Mouse (Mus musculus): ENCODE data around the gene Il12rb1.

Gene Il12rb1

GRCm38 (mm10) chr8:70808239-70808638 is at the start of gene Il12rb1:
TSS of gene Il12rb1 (plus strand) at chr8:70808449.
- no peak for DNase-seq

DNA sequence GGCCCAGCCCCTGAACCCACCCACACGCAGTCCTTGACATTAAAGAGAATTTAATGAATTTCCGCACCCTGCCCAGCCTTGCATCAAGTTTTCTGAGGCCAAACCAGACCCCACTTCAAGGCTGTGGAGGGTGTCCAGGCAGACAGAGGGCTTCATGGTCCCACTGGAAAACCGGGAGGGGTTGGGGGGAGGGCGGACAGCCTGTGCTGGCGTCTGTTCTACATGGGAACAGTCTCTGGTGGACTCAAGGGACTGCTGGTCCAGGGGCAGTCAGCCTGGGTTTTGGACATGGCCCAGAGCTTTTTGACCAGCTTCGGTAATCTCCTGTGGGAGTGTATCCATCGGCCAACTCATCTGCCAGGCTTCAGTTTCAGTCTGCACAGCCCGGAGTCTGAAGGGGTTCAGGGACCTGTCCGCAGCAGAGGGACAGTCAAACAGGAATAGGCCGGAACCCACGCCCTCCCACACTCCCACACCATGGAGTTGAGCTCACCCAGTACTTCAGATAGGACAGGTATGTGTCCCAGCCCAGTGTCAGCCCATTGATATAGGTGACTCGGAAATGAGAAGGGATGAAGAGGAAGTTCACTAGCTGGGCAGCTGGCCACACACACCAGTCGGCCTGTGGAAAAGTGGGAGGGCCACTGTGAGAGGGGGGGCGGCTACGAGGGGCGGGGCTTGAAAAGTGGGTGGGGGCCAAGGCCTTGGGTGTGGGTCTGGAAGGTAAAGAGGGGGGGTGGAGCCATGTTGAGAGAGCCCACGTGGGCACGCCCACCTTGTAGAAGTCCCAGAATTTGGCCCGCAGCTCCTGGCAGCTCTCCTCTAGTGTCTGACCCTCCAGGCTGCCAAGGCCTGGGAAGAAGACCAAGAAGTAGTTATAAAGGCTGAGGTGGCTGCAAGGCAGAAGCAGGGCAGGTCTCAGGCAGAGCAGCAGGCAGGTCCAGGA is 49.4 kb upstream of the Il12rb1 start:
- DNase-seq = peak; percentile 71

DNA sequence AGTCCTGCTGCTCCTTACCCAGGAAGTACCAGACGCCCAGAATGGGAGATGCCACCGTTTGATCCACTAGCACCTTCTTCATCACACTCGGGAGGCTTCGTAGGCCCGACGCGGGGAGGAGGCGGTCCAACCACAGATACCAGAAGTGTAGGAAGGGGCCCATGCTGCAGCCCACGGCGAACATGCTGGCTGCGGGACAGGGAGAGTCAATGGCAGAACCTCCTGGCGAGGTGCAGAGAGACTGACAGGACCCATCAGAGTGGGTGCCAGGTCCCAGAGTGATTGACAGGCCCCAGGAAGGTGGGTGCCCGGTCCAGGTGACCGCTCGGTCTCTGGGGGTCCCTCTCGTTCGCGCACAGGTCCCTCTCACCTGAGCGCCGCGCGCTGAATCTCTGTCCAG is 47.9 kb upstream of the Il12rb1 start:
- DNase-seq = no peak

DNA sequence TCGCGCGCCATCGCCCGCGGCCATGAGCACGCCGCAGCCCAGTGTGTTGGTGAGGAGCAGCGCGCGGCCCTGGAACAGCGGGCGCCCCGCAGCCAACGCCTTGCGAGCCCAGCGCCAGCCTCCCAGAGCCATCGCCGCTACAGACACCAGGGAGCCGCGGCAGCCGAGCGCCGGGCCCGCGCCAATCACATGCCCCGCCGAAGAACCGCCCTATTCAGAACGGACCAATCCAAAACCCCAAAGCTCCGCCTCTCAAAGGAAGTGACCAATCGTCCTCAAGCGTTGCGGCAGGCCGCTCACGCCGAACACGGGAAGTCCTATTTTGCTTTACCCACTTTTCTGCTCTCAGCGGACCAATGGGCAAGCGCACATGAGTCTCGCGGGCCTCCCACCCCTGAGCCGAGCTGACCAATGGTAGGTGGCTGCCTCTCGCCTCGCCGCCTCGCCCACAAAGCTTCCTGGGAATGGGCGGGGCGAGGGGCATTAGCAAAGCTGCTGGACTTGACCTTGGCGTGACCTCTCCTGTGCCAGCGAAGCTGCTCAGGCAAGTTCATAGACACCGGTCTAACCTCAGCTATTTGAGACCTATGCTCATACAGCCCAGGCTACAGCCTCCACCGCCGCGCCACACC is 47.4 kb upstream of the Il12rb1 start, which contains the start of gene Mpv17l2:
TSS of gene Mpv17l2 (minus strand) at position 172 of the 632 bp plus-strand sequence.
- peak; percentile 98 for DNase-seq

GRCm38 (mm10) chr8:70762118-70762517 is 46.1 kb upstream of the Il12rb1 start:
- DNase-seq = peak; percentile 53

DNA sequence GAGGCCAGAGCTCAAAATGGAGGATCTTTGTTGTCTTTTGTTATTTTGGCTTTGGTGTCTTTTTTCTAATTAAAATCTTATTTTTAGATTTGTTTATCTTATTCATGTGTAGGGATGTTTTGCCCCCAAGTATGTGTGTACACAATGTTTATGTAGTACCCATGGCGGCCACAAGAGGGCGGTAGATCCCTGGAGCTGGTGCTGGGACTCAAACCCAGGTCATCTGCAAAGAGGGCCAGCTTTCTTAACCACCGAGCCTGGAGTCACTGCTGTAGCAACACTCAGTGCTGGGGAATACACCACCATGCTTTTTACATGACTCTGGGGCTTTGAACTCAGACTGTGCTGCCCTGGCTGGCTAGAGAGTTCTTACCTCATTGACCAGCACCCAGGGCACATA is 44.9 kb upstream of the Il12rb1 start:
- peak; percentile 58 for DNase-seq

DNA sequence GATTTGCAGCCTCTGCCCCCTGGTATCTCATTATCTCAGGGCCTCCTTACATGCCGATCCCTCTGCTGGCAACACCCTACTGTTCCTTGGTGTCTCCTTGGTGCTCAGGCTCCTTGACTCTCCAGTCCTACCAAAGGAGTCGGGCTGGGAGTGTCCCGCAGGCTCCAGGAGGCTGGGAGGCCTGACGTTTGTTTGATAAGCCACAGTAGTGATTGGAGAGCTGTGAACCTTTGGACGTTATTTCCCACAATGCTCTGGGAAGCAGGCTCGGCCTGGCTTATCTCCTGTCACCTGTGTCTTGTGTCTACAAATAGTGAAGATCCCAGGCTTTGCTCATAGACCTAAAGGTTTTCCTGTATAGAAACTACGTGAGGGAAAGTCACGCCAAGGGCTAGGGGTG is 44.2 kb upstream of the Il12rb1 start:
- no peak for DNase-seq

DNA sequence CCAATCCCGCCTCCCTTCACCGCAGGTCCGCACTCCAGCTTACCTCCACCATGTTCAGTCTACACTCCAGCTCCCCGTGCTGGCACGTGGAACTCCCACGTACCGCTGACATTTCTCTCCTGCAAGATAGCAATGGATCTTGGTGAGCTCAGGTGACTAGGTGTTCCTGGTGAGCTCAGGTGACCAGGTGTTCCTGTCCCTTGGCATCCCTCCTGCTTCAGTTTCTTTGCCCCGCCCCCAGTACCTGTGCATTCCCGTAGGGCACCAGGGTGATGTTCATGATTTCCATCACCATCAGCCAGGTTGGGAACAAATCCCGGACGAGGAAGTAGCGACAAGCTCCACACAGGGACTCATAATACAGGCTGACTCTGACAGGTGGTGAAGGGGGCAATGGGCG is 43.6 kb upstream of the Il12rb1 start:
- peak; percentile 68 for DNase-seq

GRCm38 (mm10) chr8:70765329-70765728 is 42.9 kb upstream of the Il12rb1 start:
- no peak for DNase-seq

- no peak for DNase-seq
Measured at GRCm38 (mm10) chr8:70765838-70766570, 42.2 kb upstream of the Il12rb1 start.

DNA sequence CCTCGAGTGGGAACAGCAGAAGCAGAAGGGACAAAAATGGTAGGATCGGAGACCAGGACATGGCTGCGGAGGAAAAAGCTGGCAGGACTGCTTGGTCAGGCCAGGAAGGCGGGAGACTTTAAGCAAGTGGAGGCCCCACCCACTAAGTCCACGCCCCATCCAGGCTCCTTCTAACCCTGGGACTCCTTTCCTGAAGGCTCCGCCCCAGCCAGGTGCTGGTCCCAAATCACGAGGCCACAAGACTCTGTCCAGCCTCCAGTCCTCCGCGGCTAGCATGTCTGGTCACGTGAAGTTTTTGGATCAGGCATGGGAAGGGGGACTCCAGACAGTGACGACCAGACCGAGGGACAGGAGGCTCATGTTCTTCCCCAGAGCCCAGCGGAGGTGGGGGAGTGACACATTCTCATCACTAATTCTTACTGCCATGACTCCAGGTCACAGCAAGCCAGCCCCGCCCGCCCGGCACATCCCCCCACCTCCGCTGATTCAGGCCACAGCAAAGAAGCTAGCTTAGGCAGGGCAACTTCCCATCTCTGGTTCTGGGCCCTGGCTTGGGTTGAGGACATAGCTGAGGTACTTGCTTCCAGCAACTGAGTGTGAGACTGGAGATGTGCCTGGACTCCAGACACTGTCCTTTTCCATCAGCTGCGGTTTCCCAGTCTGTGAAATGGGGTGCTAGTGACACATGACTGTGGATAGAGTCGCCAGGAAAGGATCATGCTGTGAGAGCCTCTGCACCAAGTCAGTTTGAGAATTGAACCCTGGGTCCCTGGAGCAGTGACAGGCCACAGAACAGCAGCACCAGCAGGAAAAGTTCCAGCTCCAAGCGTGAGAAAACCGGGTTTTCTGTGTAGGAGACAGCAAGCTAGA is 41.4 kb upstream of the Il12rb1 start:
- peak; percentile 81 for DNase-seq

GRCm38 (mm10) chr8:70767503-70767902 is 40.7 kb upstream of the Il12rb1 start:
- DNase-seq = peak; percentile 56

DNA sequence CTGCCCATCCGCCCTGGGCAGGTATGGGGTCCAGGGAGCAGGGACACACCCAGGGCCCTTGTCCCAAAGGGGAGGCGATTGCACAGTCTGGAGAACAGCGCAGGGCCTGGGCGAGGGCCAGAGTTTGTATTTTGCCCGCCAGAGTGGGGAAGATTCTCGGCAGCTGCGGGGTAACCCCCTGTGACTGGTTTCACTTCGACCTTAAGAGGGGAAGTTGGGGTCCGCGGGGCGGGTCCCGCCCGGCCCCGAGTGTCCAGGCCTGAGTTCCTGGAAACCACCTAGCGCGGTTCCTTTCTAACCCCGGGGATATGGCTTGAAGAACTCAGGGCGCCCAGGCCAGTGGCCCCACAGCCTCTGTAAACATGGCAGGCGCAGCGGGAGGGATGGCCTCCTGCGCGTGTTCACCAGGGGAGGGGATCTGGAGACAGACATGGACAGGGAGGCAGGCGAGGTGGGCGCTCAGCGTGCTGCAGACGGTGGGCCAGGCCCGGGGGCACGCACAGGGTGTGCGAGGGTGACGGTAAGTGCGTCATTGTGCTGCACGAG is 39.9 kb upstream of the Il12rb1 start:
- DNase-seq = no peak

- DNase-seq = no peak
Measured at GRCm38 (mm10) chr8:70768956-70769355, 39.3 kb upstream of the Il12rb1 start.

GRCm38 (mm10) chr8:70769359-70769758 is 38.9 kb upstream of the Il12rb1 start:
- DNase-seq = peak; percentile 92

DNA sequence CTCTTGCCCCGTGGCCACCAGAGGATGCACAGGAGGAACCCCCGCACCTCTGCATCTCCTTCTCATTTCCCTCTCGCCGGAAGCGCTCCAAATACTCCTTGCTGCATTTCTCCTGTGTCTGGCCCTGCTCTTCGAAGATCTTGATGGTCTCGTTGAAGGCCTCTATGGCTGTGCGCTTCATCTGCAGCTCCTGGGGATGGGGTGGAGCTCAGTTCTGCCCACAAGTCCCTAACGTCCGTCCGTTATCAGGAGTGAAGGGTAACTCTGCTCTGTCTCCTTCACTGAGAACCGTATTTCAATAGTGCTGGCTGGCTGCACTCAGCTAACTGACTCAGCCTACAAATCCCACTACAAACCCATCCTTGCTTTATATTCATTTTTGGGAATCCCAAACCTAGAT is 38.4 kb upstream of the Il12rb1 start:
- DNase-seq = no peak

DNA sequence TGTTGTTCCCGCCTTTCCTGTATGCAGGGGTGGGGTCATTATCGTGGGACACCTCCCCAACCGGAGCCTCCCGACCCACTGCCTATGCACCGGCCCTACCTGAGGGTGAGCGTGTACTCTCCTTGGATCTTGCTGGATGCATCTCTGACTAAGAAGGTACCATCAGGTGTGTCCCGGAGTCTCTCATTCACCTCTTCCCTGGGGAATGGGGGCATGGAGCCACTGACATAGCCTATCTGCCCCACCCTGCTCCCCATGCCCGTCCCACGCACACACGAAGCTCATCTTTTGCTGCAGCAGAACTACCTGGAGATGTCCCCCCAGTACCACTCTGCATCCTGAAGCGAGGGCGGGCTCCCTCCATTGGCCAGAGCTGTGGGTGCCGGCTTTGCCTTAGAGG is 37.5 kb upstream of the Il12rb1 start:
- peak; percentile 56 for DNase-seq

- DNase-seq = no peak
Measured at GRCm38 (mm10) chr8:70771217-70771616, 37.0 kb upstream of the Il12rb1 start.

GRCm38 (mm10) chr8:70772075-70772474 is 36.2 kb upstream of the Il12rb1 start:
- peak; percentile 59 for DNase-seq

DNA sequence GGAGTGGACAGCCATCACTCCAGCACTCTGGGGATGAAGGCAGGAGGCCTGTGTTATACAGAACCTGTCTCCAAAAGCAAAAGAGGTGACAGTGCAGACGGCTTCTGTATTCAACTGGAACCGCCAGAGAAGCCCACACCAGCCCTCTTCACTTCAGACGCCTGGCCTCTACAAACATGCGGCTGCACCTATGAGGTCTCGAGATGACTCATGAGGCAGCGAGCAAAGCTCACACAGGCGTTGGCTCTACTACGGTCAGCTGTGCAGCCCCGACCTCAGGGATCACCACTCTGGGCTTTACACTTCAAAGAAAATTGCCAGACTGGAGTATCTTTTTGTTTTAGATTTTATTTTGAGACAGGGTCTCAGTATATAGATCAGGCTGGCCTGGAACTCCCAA is 35.4 kb upstream of the Il12rb1 start:
- DNase-seq = no peak

- peak; percentile 87 for DNase-seq
Measured at GRCm38 (mm10) chr8:70773410-70773809, 34.8 kb upstream of the Il12rb1 start.

- peak; percentile 89 for DNase-seq
Measured at GRCm38 (mm10) chr8:70773833-70774232, 34.4 kb upstream of the Il12rb1 start.
